In the genomic region with DNA sequence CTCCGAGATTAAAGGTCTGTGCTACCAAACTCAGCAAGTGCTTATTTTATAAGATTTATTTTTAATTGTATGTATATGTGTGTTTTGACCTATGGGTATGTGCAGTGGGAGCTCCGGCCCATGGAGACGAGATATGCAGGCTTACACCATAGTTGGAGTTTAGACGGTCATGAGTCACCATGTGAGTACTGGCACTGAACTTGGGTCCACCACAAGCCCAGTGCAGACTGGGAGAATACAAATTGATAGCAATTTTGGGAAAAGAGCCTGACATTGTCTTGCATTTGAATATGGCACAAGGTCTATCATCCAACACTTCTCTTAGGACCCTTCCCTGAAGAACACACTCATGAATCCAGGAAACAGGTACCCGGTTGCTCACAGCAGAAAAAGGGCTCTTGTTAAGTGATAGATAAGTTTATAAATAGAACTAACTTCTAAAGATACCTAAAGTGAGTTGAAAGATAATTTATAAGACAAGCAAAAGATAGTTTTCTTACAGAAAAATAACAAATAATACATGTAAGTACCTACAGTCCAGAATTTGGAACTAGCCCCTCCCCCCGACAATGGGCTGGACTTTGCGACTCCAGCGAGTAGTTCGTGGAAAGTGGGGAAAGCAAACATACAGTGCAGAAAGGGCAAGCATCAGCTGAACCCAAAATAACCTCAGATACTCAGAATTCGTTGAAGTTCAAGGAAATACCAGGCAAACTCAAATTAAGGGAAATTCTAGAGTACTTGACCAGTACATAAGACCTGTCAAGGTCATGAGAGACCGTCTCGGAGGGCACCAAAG, we compare ENCODE assay signal across 19 mouse cellular contexts. TPM values are rescaled to one million over a fixed set of nuclear protein-coding genes. Genes with fewer than 3 reads are reported as not detected.
"Had no signal": no experiment of that assay in that cellular context is flagged by ENCODE, and none has a peak within 500 bp of the region (broad histone marks: within the 10 kb centered on the region; RNA-seq: fewer than 3 reads in every experiment).

No protein-coding gene starts in this region.

- H3K4me3 ChIP-seq: limb, embryonic 13.5 days; midbrain, embryonic 10.5 days; myocyte; neural tube, embryonic 15.5 days had no signal

- H3K4me1 ChIP-seq: limb, embryonic 13.5 days; midbrain, embryonic 10.5 days; neural tube, embryonic 15.5 days had no signal

- ATAC-seq: intestine, embryonic 16.5 days; lung, postnatal 0 days had no signal

- H3K27me3 ChIP-seq: limb, embryonic 13.5 days; neural tube, embryonic 15.5 days had no signal

- H3K27ac ChIP-seq: limb, embryonic 13.5 days; midbrain, embryonic 10.5 days; neural tube, embryonic 15.5 days had no signal

- H3K4me2 ChIP-seq: limb, embryonic 13.5 days; neural tube, embryonic 15.5 days had no signal

- DNase-seq: kidney, adult 8-10 months; left cerebral cortex, postnatal 4 days; lung, adult 2 months; lung, postnatal 4 days; midbrain, embryonic 14.5 days; right cerebral cortex, adult 18-20 months; right cerebral cortex, postnatal 25 days; thymus, postnatal 36 days had no signal

- H3K9me3 ChIP-seq: limb, embryonic 13.5 days; midbrain, embryonic 10.5 days; neural tube, embryonic 15.5 days had no signal

- H3K9ac ChIP-seq: limb, embryonic 13.5 days; neural tube, embryonic 15.5 days had no signal

RNA-seq across cellular contexts. Expression of a gene that starts 17.6 kb away (rescaled TPM):
- total RNA-seq: layer of hippocampus, adult 8-10 months; layer of hippocampus, postnatal 14 days; left cerebral cortex, postnatal 10 days; left cerebral cortex, postnatal 4 days; megakaryocyte, adult 5-6 weeks had no signal
- polyA plus RNA-seq: limb, embryonic 13.5 days; midbrain, embryonic 14.5 days; neural tube, embryonic 11.5 days; neural tube, embryonic 15.5 days had no signal
